Mouse (Mus musculus): ENCODE data around the gene Cavin1. TPM values are rescaled to one million over a fixed set of nuclear protein-coding genes. Genes with fewer than 3 reads are reported as not detected.

Gene Cavin1
- polyA plus RNA-seq, 1 experiment from 2014 or later = 152 TPM

DNA sequence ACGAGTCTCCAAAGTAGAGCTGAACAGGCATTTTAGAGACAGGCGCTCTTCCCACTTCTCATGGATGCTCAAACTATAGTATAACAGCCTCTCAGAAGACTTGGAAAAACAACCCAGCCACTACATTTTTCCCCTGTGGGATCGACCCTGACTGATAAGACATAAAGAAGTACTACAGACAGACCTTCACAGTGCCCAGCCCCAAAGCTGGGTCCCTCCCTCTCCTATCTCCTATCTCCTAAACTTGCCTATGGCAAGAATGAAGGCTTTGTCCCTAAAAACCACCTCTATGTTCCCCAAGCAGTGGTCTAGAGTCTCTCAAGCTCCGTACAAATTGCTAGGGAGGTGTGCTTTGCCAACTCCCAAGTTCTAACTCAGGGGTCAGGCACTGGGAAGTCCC, 63.8 kb downstream of the Cavin1 start:
- peaks cover 58% of the 10 kb centered on the region for H3K36me3 ChIP-seq
- ATAC-seq (ENCODE audit: insufficient number of reproducible peaks, insufficient read depth, low FRiP score, low TSS enrichment, low read depth) = no peak
- no peak overlapping the region for H3K4me3 ChIP-seq
- WGBS = 87% methylated on average over 4 of the region's 4 CpGs
- H3K27me3 ChIP-seq = no peaks in the 10 kb centered on the region
- no peak overlapping the region for H3K27ac ChIP-seq
- no peaks in the 10 kb centered on the region for H3K9me3 ChIP-seq
- no peak overlapping the region for H3K4me2 ChIP-seq
- H3K9ac ChIP-seq = no peak overlapping the region
- H3K4me1 ChIP-seq = no peaks in the 10 kb centered on the region

Other genes with a start within 250 kb of the Cavin1 start
- gene Rab5c, start 232.7 kb downstream of the Cavin1 start, polyA plus RNA-seq (2015; fragmentation: Nextera tagmentation; extraction: Ambion mirVana) = 21.0 and 28.5 TPM in 2 replicates
- gene Kcnh4, start 210.9 kb downstream of the Cavin1 start, polyA plus RNA-seq (2015; fragmentation: Nextera tagmentation; extraction: Ambion mirVana) = 0.08 and 0.14 TPM in 2 replicates
- gene Hcrt, start 208.0 kb downstream of the Cavin1 start, polyA plus RNA-seq (2015; fragmentation: Nextera tagmentation; extraction: Ambion mirVana) = not detected in 2 replicates
- 6.3 and 7.0 TPM in 2 replicates for gene Ghdc, start 199.9 kb downstream of the Cavin1 start, polyA plus RNA-seq (2015; fragmentation: Nextera tagmentation; extraction: Ambion mirVana)
- 19.1 and 19.9 TPM in 2 replicates for gene Stat5b, start 120.2 kb downstream of the Cavin1 start, polyA plus RNA-seq (2015; fragmentation: Nextera tagmentation; extraction: Ambion mirVana)
- gene Stat5a, start 111.5 kb downstream of the Cavin1 start, polyA plus RNA-seq (2015; fragmentation: Nextera tagmentation; extraction: Ambion mirVana) = 4.9 and 6.6 TPM in 2 replicates
- gene Stat3, start 31.3 kb downstream of the Cavin1 start, polyA plus RNA-seq (2015; fragmentation: Nextera tagmentation; extraction: Ambion mirVana) = 40.7 and 48.3 TPM in 2 replicates
- gene Atp6v0a1, start 38.6 kb upstream of the Cavin1 start, polyA plus RNA-seq (2015; fragmentation: Nextera tagmentation; extraction: Ambion mirVana) = 33.2 and 38.8 TPM in 2 replicates
- 8.7 and 9.0 TPM in 2 replicates for gene Naglu, start 99.1 kb upstream of the Cavin1 start, polyA plus RNA-seq (2015; fragmentation: Nextera tagmentation; extraction: Ambion mirVana)
- gene Hsd17b1, start 107.5 kb upstream of the Cavin1 start, polyA plus RNA-seq (2015; fragmentation: Nextera tagmentation; extraction: Ambion mirVana) = 0.15 TPM in 1 of 2 replicates, not detected in the other
- gene Coasy, start 111.7 kb upstream of the Cavin1 start, polyA plus RNA-seq (2015; fragmentation: Nextera tagmentation; extraction: Ambion mirVana) = 40.8 and 43.8 TPM in 2 replicates
- gene Mlx, start 116.4 kb upstream of the Cavin1 start, polyA plus RNA-seq (2015; fragmentation: Nextera tagmentation; extraction: Ambion mirVana) = 46.8 and 50.9 TPM in 2 replicates
- 43.5 and 46.1 TPM in 2 replicates for gene Psmc3ip, start 124.5 kb upstream of the Cavin1 start, polyA plus RNA-seq (2015; fragmentation: Nextera tagmentation; extraction: Ambion mirVana)
- gene Retreg3, start 149.0 kb upstream of the Cavin1 start, polyA plus RNA-seq (2015; fragmentation: Nextera tagmentation; extraction: Ambion mirVana) = 19.2 and 21.4 TPM in 2 replicates
- gene Tubg1, start 149.1 kb upstream of the Cavin1 start, polyA plus RNA-seq (2015; fragmentation: Nextera tagmentation; extraction: Ambion mirVana) = 69.7 and 77.2 TPM in 2 replicates
- gene Tubg2, start 185.0 kb upstream of the Cavin1 start, polyA plus RNA-seq (2015; fragmentation: Nextera tagmentation; extraction: Ambion mirVana) = 12.6 and 12.9 TPM in 2 replicates
- gene Cntnap1, start 199.6 kb upstream of the Cavin1 start, polyA plus RNA-seq (2015; fragmentation: Nextera tagmentation; extraction: Ambion mirVana) = 0.50 and 1.2 TPM in 2 replicates
- 9.7 and 10.2 TPM in 2 replicates for gene Plekhh3, start 200.5 kb upstream of the Cavin1 start, polyA plus RNA-seq (2015; fragmentation: Nextera tagmentation; extraction: Ambion mirVana)
- 0.15 and 0.27 TPM in 2 replicates for gene Ccr10, start 204.6 kb upstream of the Cavin1 start, polyA plus RNA-seq (2015; fragmentation: Nextera tagmentation; extraction: Ambion mirVana)

All from embryonic facial prominence, embryonic 13.5 days (tissue).